Mouse (Mus musculus) midbrain, embryonic 11.5 days (tissue): Measurements from ENCODE around the gene Ube2e2. TPM values are rescaled to one million over a fixed set of nuclear protein-coding genes. Genes with fewer than 3 reads are reported as not detected.
"Not testable (repeated sequence)": the region's sequence is repeated elsewhere in the genome, so short reads cannot be mapped to it uniquely, and the experiment has no call there.

Experiments
- ATAC-seq: fragments of 200-750 bp; cut with Nextera tagmentation; 2 replicates; pipeline ENCODE4 v1.8.0; 2017; ENCODE audit warnings: moderate TSS enrichment, moderate library complexity; ENCODE audit not compliant: low FRiP score
- DNase-seq: peaks from one replicate; pipeline ENCODE4 v3.0.0; 2015; ENCODE audit warnings: low spot score; ENCODE audit errors: missing footprints
- H3K27ac ChIP-seq: fragments of 300-500 bp; sonication (generic); 2 replicates; pipeline ENCODE4 v1.5.1; 2014; ENCODE audit warnings: low read depth, low read length
- H3K27me3 ChIP-seq: fragments of 300-500 bp; sonication (generic); 2 replicates; pipeline ENCODE4 v1.6.1; 2014; ENCODE audit warnings: mild to moderate bottlenecking, low read length, moderate library complexity, mixed read lengths; ENCODE audit not compliant: control insufficient read depth, insufficient read depth
- H3K36me3 ChIP-seq: fragments of 300-500 bp; sonication (generic); 2 replicates; pipeline ENCODE4 v1.6.1; 2014; ENCODE audit warnings: mild to moderate bottlenecking, low read length, moderate library complexity, mixed read lengths; ENCODE audit not compliant: control insufficient read depth, insufficient read depth
- H3K4me1 ChIP-seq: fragments of 300-500 bp; sonication (generic); 2 replicates; pipeline ENCODE4 v1.6.1; 2014; ENCODE audit warnings: low read length; ENCODE audit not compliant: control insufficient read depth, insufficient read depth
- H3K4me2 ChIP-seq: fragments of 300-500 bp; sonication (generic); 2 replicates; pipeline ENCODE4 v1.6.1; 2014; ENCODE audit warnings: mild to moderate bottlenecking, moderate library complexity
- H3K4me3 ChIP-seq: fragments of 300-500 bp; sonication (generic); 2 replicates; pipeline ENCODE4 v1.5.1; 2014; ENCODE audit warnings: low read depth, low read length
- H3K9ac ChIP-seq: fragments of 300-500 bp; sonication (generic); 2 replicates; pipeline ENCODE4 v1.6.1; 2014; ENCODE audit warnings: low read length
- H3K9me3 ChIP-seq: fragments of 300-500 bp; sonication (generic); 2 replicates; pipeline ENCODE4 v1.6.1; 2016; ENCODE audit warnings: low read length; ENCODE audit not compliant: control insufficient read depth
- WGBS: fragments of 180-500 bp; shearing (Covaris S2); extraction: QIAGEN DNeasy Blood & Tissue Kit; methylation state at CpG from one replicate; pipeline ENCODE4 v1.1.7; 2014; 5-methylcytosine and 5-hydroxymethylcytosine counted together
- polyA plus RNA-seq: library from polyadenylated mRNA; unstranded; fragments of >200 nt; fragmentation: Nextera tagmentation; extraction: Ambion mirVana; gene quantifications from 2 replicates; pipeline ENCODE4 v1.2.1, GENCODE M21; 2014

Gene Ube2e2
- polyA plus RNA-seq, 1 experiment from 2014 or later = 55.9 TPM

GRCm38 (mm10) chr14:18715529-18715928, 178.5 kb downstream of the Ube2e2 start:
- Histone ChIP-seq H3K4me3 (no peak overlapping the region), H3K4me1 (no peaks in the 10 kb centered on the region), H3K9ac (no peak overlapping the region), H3K36me3 (no peaks in the 10 kb centered on the region), H3K4me2 (no peak overlapping the region), H3K27me3 (no peaks in the 10 kb centered on the region), H3K27ac (no peak overlapping the region), H3K9me3 (no peaks in the 10 kb centered on the region)
- no peak for DNase-seq
- WGBS = 93% methylated on average over 1 of the region's 1 CpGs
- no peak for ATAC-seq

- Histone ChIP-seq H3K4me1 (no peaks in the 10 kb centered on the region), H3K27me3 (no peaks in the 10 kb centered on the region), H3K4me3 (no peak overlapping the region), H3K27ac (no peak overlapping the region), H3K36me3 (no peaks in the 10 kb centered on the region), H3K4me2 (no peak overlapping the region), H3K9ac (no peak overlapping the region), H3K9me3 (no peaks in the 10 kb centered on the region)
- DNase-seq = no peak
- WGBS = 67% methylated on average over 4 of the region's 4 CpGs
- no peak for ATAC-seq
These were observed 196.3 kb downstream of the Ube2e2 start for GRCm38 (mm10) chr14:18697662-18698225.

- H3K9ac ChIP-seq, H3K27me3 ChIP-seq, DNase-seq, H3K4me1 ChIP-seq, H3K36me3 ChIP-seq, H3K4me2 ChIP-seq, H3K27ac ChIP-seq, H3K9me3 ChIP-seq, ATAC-seq, H3K4me3 ChIP-seq: not testable (repeated sequence)
These were observed 197.6 kb downstream of the Ube2e2 start for GRCm38 (mm10) chr14:18696418-18696817.

GRCm38 (mm10) chr14:18678121-18678836, 215.8 kb downstream of the Ube2e2 start:
- no peak overlapping the region for H3K27ac ChIP-seq
- H3K9ac ChIP-seq = no peak overlapping the region
- H3K4me2 ChIP-seq = no peak overlapping the region
- no peaks in the 10 kb centered on the region for H3K27me3 ChIP-seq
- no peaks in the 10 kb centered on the region for H3K4me1 ChIP-seq
- no peaks in the 10 kb centered on the region for H3K9me3 ChIP-seq
- no peak overlapping the region for H3K4me3 ChIP-seq
- DNase-seq = no peak
- ATAC-seq = no peak
- H3K36me3 ChIP-seq = no peaks in the 10 kb centered on the region
- WGBS = 79% methylated on average over 3 of the region's 3 CpGs

- no peak overlapping the region for H3K9ac ChIP-seq
- H3K9me3 ChIP-seq = no peaks in the 10 kb centered on the region
- H3K4me3 ChIP-seq = no peak overlapping the region
- H3K4me2 ChIP-seq = no peak overlapping the region
- DNase-seq = no peak
- H3K27me3 ChIP-seq = no peaks in the 10 kb centered on the region
- H3K27ac ChIP-seq = no peak overlapping the region
- ATAC-seq = no peak
- H3K4me1 ChIP-seq = no peaks in the 10 kb centered on the region
- WGBS = 92% methylated on average over 8 of the region's 8 CpGs
- H3K36me3 ChIP-seq = no peaks in the 10 kb centered on the region
These were observed 223.4 kb downstream of the Ube2e2 start for GRCm38 (mm10) chr14:18670712-18671111.

- no peaks in the 10 kb centered on the region for H3K36me3 ChIP-seq
- 45% methylated on average over 2 of the region's 2 CpGs for WGBS
- no peak overlapping the region for H3K4me2 ChIP-seq
- H3K4me1 ChIP-seq = no peaks in the 10 kb centered on the region
- H3K9me3 ChIP-seq = no peaks in the 10 kb centered on the region
- H3K27me3 ChIP-seq = no peaks in the 10 kb centered on the region
- ATAC-seq (peak; percentile 27; the same call in 1 of the 2 replicates), DNase-seq (no peak)
- H3K27ac ChIP-seq = no peak overlapping the region
- H3K9ac ChIP-seq = no peak overlapping the region
- H3K4me3 ChIP-seq = no peak overlapping the region
These were observed 224.6 kb downstream of the Ube2e2 start for GRCm38 (mm10) chr14:18669301-18669935.

GRCm38 (mm10) chr14:18668309-18668708, 225.8 kb downstream of the Ube2e2 start:
- H3K27ac ChIP-seq, ATAC-seq, H3K9ac ChIP-seq, DNase-seq, H3K36me3 ChIP-seq, H3K4me3 ChIP-seq, H3K4me2 ChIP-seq, H3K27me3 ChIP-seq, H3K9me3 ChIP-seq, H3K4me1 ChIP-seq: not testable (repeated sequence)
- WGBS = 95% methylated on average over 3 of the region's 4 CpGs

GRCm38 (mm10) chr14:18667755-18668154, 226.3 kb downstream of the Ube2e2 start:
- WGBS = 91% methylated on average over 2 of the region's 2 CpGs
- Histone ChIP-seq H3K9ac (no peak overlapping the region), H3K27ac (no peak overlapping the region), H3K36me3 (no peaks in the 10 kb centered on the region), H3K9me3 (no peaks in the 10 kb centered on the region; the same call in 1 of the 2 replicates), H3K4me2 (no peak overlapping the region), H3K4me3 (no peak overlapping the region), H3K27me3 (no peaks in the 10 kb centered on the region), H3K4me1 (no peaks in the 10 kb centered on the region)
- ATAC-seq (no peak), DNase-seq (no peak)

- no peaks in the 10 kb centered on the region for H3K27me3 ChIP-seq
- H3K4me1 ChIP-seq = no peaks in the 10 kb centered on the region
- no peak overlapping the region for H3K27ac ChIP-seq
- no peak overlapping the region for H3K9ac ChIP-seq
- ATAC-seq = no peak
- WGBS = 76% methylated on average over 1 of the region's 1 CpGs
- no peak overlapping the region for H3K4me2 ChIP-seq
- no peaks in the 10 kb centered on the region for H3K36me3 ChIP-seq
- no peaks in the 10 kb centered on the region; the same call in 1 of the 2 replicates for H3K9me3 ChIP-seq
- no peak overlapping the region for H3K4me3 ChIP-seq
- DNase-seq = no peak
These were observed 227.8 kb downstream of the Ube2e2 start for GRCm38 (mm10) chr14:18666251-18666650.
